Mouse (Mus musculus): ENCODE measurements at regions not wholly inside any gene's neighbourhood (a gene's known extent, or its start where the extent isn't known, plus 50 kb on each side); places are given as distances from the start of the nearest gene placed in this dataset.
"Not testable (repeated sequence)": the region's sequence is repeated elsewhere in the genome, so short reads cannot be mapped to it uniquely, and the experiment has no call there.

DNA sequence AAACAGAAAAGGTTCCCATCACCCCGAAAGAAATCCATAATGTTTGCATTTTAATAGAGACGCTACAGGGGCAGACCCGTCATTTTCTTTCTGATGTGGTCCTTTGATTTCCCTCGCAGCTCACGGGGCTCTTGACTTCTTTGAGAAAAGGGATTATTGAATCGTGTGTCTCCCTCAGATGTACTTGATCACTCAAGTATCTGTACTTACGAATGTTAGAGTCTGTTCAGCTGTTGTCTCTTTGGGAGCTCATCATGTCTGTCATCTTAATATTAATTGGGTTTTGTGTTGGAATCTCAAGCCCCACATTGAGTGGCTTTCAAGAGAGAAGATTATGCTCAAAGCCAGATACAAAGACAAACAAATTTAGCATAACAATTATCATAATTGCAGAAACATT is 523.0 kb upstream of the Sall1 start:
- no peak for DNase-seq (ENCODE audit: extremely low spot score, low read depth, low spot score)

DNA sequence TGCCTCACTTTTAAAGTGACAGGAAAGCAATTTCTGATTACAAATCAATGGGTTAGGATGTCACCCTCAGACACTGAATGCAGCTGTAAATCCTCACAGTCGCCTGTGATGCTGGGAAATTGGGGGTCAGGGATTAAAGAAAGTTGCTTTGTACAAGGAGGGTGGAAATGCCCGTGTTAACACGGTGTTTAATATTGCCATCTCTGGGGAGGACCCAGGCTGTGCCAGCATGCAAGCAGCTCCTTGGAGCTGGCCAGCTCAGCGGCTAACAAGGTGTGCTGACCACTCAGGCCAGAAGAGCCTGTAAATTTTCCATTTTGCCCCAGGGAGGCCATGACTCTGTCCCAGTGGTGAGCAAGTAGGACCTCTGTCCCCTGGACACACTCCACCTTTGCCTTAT is 522.5 kb upstream of the Sall1 start:
- no peak for DNase-seq (ENCODE audit: extremely low spot score, low read depth, low spot score)

GRCm38 (mm10) chr8:89565147-89565826 is 521.3 kb upstream of the Sall1 start:
- no peak for DNase-seq (ENCODE audit: extremely low spot score, low read depth, low spot score)

DNA sequence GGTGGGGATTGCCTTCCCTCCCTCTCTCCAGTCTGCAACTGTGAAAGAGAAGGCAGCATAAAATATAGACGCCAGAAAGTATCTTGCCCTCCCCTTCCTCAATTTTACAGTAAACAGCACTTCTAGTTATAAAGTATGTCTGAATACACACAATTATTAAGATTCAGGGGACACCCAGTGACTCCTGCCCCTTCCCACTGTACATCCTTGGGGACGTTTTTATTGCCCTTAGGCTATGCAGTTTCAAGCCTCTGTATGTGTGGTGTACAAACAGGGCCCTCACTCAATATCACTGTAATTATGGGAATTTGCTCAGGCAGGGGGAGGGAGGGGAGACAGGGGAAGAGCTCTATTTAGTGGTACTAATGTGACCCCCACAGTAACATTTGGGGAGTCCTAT is 519.6 kb upstream of the Sall1 start:
- no peak for DNase-seq (ENCODE audit: extremely low spot score, low read depth, low spot score)

DNA sequence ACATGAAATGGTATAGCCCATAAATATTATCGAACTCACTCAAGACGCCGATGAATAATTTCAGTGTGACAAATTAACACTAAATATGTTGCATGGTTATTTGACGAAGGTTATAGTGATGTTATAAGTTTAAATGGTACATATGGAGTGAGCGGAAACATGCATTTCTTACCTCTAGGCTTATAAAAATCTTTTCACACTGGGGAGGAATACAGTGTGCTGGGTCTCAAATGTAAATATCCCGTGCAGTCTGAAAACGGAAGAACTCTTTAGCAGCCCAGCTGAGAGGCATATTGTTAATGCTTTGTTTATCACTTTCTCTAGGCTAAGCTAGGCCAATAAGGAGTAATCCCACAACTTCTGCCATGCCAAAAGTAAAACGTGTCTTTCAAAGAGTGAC is 518.6 kb upstream of the Sall1 start:
- no peak for DNase-seq (ENCODE audit: extremely low spot score, low read depth, low spot score)

GRCm38 (mm10) chr8:89541231-89541630 is 497.3 kb upstream of the Sall1 start:
- DNase-seq (ENCODE audit: extremely low spot score, low read depth, low spot score) = no peak

- no peak for DNase-seq (ENCODE audit: extremely low spot score, low read depth, low spot score)
Measured at GRCm38 (mm10) chr8:89534605-89535004, 490.6 kb upstream of the Sall1 start.

DNA sequence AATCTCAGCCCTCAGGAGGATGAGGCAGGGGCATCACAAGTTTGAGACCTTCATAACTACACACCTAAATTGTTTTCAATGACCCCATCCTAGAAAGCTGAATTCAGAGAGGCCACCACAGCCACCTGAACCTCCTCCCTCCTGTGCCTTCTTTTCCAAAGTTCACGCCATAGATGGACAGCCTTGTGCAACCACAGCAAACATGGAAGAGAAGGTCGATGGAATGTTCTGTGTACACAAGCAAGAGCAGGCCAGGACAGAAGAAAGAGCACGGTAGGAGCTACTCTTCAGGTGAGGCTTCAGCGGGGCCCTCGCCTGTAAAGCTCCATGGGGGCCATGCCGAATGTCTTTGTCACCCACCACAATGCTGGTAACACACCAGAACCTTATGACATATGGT is 481.1 kb upstream of the Sall1 start:
- no peak for DNase-seq (ENCODE audit: extremely low spot score, low read depth, low spot score)

DNA sequence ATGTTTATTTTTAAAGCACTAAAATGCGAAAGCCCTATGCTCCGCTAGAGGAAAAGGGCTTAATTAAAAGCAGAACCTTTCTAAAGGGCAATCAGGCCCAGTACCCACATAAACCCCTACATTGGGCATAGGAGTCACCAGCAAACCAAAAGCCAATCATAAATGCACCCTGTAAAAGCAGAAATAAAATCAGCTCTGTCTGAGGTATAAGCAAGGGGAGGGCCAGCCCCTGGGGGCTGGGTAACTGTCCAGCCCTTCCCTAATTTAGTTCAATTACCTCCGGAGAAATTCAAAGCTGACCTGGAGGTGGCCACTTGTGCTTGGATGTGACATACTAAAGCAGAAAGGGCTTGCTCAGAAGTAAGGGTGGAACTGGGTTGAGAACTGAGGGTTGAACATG is 479.4 kb upstream of the Sall1 start:
- DNase-seq (ENCODE audit: extremely low spot score, low read depth, low spot score) = no peak

DNA sequence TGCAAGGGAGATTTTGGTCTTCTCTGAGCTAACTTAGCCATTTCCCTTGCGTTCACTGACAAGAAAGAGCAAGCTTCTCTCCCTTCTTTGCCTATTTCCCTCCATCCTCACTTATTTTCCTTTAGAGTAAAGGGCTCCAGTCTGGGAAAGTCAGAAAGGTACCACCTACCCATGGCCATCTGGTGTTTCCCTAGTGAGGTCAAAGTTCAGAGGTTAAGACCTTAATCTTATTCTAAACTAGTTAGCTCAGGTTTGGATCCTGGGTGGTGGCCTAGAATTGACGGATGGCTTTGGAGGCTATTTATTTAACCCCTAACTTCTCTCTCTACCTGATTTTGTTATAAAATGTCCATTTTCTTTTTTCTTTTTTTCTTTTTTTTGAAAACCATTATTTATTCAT is 472.6 kb upstream of the Sall1 start:
- peak; percentile 62 for DNase-seq (ENCODE audit: extremely low spot score, low read depth, low spot score)

DNA sequence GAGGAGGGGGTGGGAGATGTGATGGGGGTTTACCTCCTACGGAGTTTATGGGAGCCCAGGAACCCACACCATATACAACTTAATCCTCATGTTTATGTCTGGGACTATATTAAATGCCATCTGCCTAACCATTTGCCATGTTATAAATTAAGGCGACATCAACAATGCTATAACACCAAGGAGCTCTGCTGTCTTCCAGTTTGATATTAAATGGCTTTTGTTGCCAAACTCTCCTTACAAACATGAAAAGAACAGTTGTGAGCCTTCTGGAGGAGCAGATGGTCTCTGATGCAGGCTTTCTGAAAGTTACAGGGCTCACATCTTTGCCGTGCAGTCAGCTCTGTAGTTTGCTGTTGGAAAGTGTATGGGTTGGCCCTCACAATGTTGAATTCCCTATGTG is 470.3 kb upstream of the Sall1 start:
- DNase-seq (ENCODE audit: extremely low spot score, low read depth, low spot score) = no peak

DNA sequence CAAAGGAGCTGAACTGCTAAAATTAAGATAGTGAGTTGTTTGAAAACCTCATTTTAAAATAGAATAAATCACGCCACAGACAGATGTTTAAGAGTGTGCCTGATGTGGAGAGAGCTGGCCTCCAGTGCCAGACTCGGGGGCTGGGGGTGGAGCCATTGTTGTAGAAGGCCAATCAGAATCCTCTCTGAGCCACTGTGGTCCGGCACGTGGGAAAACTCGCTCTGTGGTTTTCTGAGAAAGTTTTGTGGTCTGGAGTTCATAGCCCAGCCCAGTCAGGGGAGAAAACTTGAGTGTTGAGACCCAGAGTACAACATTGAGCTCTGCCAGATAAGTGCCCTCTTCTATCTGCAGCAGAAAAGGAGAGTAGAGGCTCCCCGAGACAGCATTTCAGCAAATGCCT is 463.7 kb upstream of the Sall1 start:
- DNase-seq (ENCODE audit: extremely low spot score, low read depth, low spot score) = no peak

GRCm38 (mm10) chr8:89503545-89504234 is 459.7 kb upstream of the Sall1 start:
- no peak for DNase-seq (ENCODE audit: extremely low spot score, low read depth, low spot score)

DNA sequence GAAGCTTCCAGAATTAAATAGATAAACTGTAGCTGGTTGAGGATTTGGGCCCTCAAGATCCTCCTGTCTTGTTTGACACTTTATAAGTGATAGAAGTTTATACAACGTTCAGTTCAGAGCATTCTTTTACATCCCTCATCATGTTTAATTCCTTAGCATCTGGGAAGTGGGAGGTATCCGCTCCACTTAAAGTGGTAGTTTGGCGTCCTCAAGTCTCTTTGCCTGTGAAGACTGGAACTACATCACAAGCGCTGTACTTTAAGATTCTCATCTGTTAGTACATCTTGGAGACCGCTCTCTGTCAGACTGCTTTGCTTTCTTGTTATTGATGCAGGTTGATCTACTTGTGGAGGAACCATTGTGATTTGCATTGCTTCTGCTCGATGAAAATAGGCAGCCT is 459.1 kb upstream of the Sall1 start:
- no peak for DNase-seq (ENCODE audit: extremely low spot score, low read depth, low spot score)

GRCm38 (mm10) chr8:89501756-89502155 is 457.8 kb upstream of the Sall1 start:
- DNase-seq (ENCODE audit: extremely low spot score, low read depth, low spot score) = no peak

DNA sequence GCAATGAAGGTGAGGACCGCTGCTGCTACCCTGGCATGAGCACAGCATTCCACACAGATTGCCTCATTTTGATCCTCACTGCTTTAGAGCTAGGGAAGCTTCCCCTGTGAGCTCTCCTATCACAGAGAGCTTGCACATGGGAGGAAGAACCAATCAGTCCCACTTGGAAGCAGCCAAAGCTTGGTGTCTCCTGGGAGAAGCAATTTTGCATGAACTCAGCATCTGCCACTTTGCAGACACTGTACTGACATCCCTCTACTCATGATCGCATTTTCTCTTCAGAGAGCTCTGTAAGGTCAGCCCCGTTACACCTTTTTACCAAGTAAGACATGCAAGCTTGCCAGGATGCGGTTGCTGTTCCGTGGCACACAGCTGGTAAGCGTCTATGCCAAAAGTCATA is 455.9 kb upstream of the Sall1 start:
- no peak for DNase-seq (ENCODE audit: extremely low spot score, low read depth, low spot score)

DNA sequence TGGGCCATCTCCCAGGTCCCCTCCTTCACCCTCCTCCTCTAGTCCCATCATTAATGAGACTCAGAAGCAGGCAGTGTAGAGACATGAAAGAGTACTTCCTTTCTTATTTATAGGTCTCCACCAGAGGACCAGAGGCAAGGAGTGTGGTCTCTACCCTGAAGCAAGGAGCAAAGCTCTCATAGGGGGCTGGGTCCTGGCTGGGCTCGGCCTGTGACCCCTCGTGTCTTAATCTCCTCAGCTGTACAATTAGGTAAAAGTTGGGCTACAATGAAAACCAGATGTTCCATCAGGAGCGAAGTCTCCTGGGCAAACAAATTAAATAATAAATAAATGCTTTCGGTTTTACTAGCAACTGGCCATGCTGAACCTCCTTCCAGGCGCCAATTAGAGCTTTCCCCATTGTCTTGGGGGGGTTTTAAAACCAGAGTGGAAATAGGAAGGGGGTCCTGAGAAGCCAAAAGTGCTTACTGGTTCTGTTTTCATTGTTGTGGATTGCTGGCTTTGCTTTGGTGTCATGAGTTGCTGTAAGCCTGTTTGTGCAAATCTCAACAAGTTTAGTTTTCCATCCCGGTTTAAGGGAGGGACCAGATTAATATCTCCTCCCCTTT is 454.2 kb upstream of the Sall1 start:
- peak; percentile 90 for DNase-seq (ENCODE audit: extremely low spot score, low read depth, low spot score)

- no peak for DNase-seq (ENCODE audit: extremely low spot score, low read depth, low spot score)
Measured at GRCm38 (mm10) chr8:89492336-89492735, 448.4 kb upstream of the Sall1 start.

GRCm38 (mm10) chr8:89482481-89482880 is 438.5 kb upstream of the Sall1 start:
- not testable (repeated sequence) for DNase-seq (ENCODE audit: extremely low spot score, low read depth, low spot score)

DNA sequence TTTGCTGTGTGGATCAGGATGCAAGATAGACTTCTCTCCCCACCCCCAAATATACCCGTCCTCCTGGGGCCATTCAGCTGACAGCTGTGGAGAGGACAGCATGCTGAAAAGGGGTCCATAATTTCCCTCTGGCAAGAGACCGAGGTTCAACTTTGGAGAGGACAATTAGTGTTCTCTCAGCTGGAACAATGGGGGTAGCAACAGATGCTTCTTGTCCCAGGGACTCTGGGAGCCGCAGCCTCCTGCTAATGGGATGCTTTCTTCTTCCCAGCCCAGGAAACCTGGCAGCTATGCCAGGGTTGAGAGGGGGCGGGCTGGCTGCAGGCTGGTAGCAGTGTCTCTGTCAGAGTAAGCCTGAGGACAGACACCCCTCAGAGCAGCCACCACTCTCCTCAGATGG is 433.0 kb upstream of the Sall1 start:
- DNase-seq (ENCODE audit: extremely low spot score, low read depth, low spot score) = no peak

DNA sequence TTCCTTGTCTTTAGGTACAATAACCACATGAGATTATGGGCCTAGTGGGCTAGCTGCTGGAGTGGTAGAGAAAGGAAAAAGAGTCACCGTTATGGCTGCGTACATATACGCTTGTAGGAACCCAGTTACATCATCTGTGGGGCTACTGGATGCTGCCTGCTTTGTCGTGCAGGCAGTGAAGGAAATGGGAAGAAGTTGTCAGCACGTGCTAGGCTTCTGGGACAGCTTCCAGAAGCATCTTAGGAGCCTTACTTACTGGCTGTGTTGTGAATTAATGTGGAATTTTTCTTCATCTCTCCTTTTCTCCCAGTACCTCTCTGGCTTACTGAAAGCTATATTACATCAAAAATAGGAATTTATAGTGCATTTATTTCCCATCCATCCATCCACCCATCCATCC is 427.2 kb upstream of the Sall1 start:
- no peak for DNase-seq (ENCODE audit: extremely low spot score, low read depth, low spot score)

DNA sequence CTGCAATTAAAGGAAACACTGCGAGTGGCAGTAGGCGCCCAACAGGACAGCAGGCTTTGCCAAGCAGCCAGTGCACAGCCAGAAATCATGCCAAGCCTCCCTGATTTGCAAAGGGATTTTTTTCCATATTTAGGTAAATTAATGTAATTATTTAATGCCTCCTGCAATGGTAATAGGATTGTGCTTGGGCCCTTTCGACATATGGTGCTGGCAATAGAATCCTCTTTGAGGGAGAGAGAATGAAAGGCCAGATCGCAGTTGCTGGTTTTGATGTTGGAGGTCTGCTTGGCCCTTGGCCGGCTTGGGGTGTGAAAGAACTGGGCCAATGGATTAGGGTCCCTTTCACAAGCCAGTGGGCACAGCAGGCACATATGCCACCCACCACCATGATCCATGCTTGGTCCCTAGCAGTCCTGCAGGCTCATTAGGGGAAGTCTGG is 424.8 kb upstream of the Sall1 start:
- DNase-seq (ENCODE audit: extremely low spot score, low read depth, low spot score) = no peak
